Mouse (Mus musculus) central nervous system, embryonic 14 days (tissue): Measurements from ENCODE around the gene C2cd5. TPM values are rescaled to one million over a fixed set of nuclear protein-coding genes. Genes with fewer than 3 reads are reported as not detected.

Source experiments
- polyA plus RNA-seq: library from polyadenylated mRNA; depleted of rRNA; stranded (reverse); fragments of >200 nt; gene quantifications from 2 replicates; pipeline ENCODE4 v1.2.3, GENCODE M21; 2012; rRNA removed

C2cd5 gene
- polyA plus RNA-seq = 83.9 and 84.6 TPM in 2 replicates

GRCm38 (mm10) chr6:143099681-143100382 lies at the start of gene C2cd5:
Gene C2cd5 (minus strand): TSS chr6:143100141.

DNA sequence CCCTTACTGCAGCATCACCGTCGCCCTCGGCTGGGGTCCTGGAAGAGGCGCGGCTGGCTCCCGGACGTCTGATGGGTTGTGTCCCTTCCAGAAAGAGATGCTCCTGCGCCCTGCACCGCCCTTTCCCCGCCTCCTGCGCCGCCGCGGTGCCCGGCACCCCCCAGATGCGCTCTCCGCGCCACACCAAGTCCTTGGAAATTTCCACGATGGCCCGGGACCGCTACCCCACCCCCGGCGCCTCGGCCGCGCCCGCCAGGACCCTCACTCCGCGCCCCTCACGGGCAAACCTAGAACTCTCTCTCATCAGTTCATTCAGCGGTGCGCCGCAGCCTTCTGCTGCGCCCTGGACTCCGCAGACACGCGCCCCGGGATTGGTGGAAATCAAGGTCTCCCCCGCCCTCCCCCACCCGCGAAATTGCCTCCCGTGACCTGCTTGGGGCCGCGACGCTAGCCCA lies 135.8 kb downstream of the C2cd5 start, which contains the start of gene St8sia1:
Gene St8sia1, minus strand, starts transcription at position 377 of the 455 bp plus-strand sequence.

Other genes starting within 250 kb of the C2cd5 start
- gene St8sia1, start 135.7 kb downstream of the C2cd5 start, polyA plus RNA-seq = 12.3 TPM in 2 replicates
- gene Etnk1, start 67.1 kb upstream of the C2cd5 start, polyA plus RNA-seq = 92.9 and 98.5 TPM in 2 replicates